Mouse (Mus musculus) intestine, embryonic 15.5 days (tissue): ENCODE results near the gene Sco2. TPM values are rescaled to one million over a fixed set of nuclear protein-coding genes. Genes with fewer than 3 reads are reported as not detected.

Source experiments
- ATAC-seq: fragments of 200-750 bp; cut with Nextera tagmentation; 2 replicates; pipeline ENCODE4 v1.8.0; 2017; ENCODE audit warnings: moderate TSS enrichment, moderate library complexity
- H3K27ac ChIP-seq: fragments of 300-500 bp; sonication (generic); 2 replicates; pipeline ENCODE4 v1.5.1; 2015; ENCODE audit warnings: mild to moderate bottlenecking, inconsistent platforms
- H3K27me3 ChIP-seq: fragments of 300-500 bp; sonication (generic); replicated peaks from 2 replicates; pipeline ENCODE4 v1.6.1; 2015; ENCODE audit warnings: inconsistent platforms
- H3K36me3 ChIP-seq: fragments of 300-500 bp; sonication (generic); 2 replicates; pipeline ENCODE4 v1.6.1; 2015; ENCODE audit warnings: inconsistent platforms
- H3K4me1 ChIP-seq: fragments of 300-500 bp; sonication (generic); replicated peaks from 2 replicates; pipeline ENCODE4 v1.6.1; 2015; ENCODE audit warnings: inconsistent platforms
- H3K4me2 ChIP-seq: fragments of 300-500 bp; sonication (generic); replicated peaks from 2 replicates; pipeline ENCODE4 v1.6.1; 2015; ENCODE audit warnings: mild to moderate bottlenecking, inconsistent platforms
- H3K4me3 ChIP-seq: fragments of 300-500 bp; sonication (generic); replicated peaks from 2 replicates; pipeline ENCODE4 v1.5.1; 2015; ENCODE audit warnings: inconsistent platforms
- H3K9ac ChIP-seq: fragments of 300-500 bp; sonication (generic); 2 replicates; pipeline ENCODE4 v1.6.1; 2015; ENCODE audit warnings: inconsistent platforms
- H3K9me3 ChIP-seq: fragments of 300-500 bp; sonication (generic); 2 replicates; pipeline ENCODE4 v1.6.1; 2016; ENCODE audit warnings: inconsistent platforms
- WGBS: fragments of 180-500 bp; shearing (Covaris S2); methylation state at CpG from one replicate; pipeline ENCODE4 v1.1.7; 2015; 5-methylcytosine and 5-hydroxymethylcytosine counted together
- polyA plus RNA-seq: library from polyadenylated mRNA; unstranded; fragments of >200 nt; fragmentation: Nextera tagmentation; extraction: Ambion mirVana; gene quantifications from 2 replicates; pipeline ENCODE4 v1.2.1, GENCODE M21; 2015

Gene Sco2
- polyA plus RNA-seq, 1 experiment from 2014 or later: 10.4 TPM

- Histone ChIP-seq H3K4me1 (peaks cover 25% of the 10 kb centered on the region), H3K9me3 (no peaks in the 10 kb centered on the region), H3K36me3 (no peaks in the 10 kb centered on the region), H3K4me2 (peak overlapping the region; percentile 78), H3K27ac (no peak overlapping the region), H3K9ac (peak overlapping the region; percentile 24; the same call in 1 of the 2 replicates), H3K27me3 (peaks cover 39% of the 10 kb centered on the region), H3K4me3 (peak overlapping the region; percentile 36)
- 11% methylated on average over 10 of the region's 10 CpGs for WGBS
- ATAC-seq: no peak
These were observed 5.8 kb upstream of the Sco2 start for GRCm38 (mm10) chr15:89379429-89379828.

- no peak for ATAC-seq
- Histone ChIP-seq H3K9me3 (no peaks in the 10 kb centered on the region), H3K27ac (no peak within 1 kb of the TSS), H3K36me3 (no peaks in the 10 kb centered on the region), H3K4me3 (peak within 1 kb of the TSS; percentile 36), H3K4me1 (peaks cover 27% of the 10 kb centered on the region), H3K27me3 (peaks cover 39% of the 10 kb centered on the region), H3K9ac (peak within 1 kb of the TSS; percentile 24; the same call in 1 of the 2 replicates), H3K4me2 (peak within 1 kb of the TSS; percentile 78)
- WGBS: 1% methylated on average over 33 of the region's 33 CpGs
These were observed 5.3 kb upstream of the Sco2 start, which contains the start of gene Odf3b for GRCm38 (mm10) chr15:89378831-89379401. Gene Odf3b, minus strand, starts transcription at chr15:89379282.

GRCm38 (mm10) chr15:89377938-89378828 lies 4.5 kb upstream of the Sco2 start:
- Histone ChIP-seq H3K27me3 (peaks cover 39% of the 10 kb centered on the region), H3K36me3 (no peaks in the 10 kb centered on the region), H3K9me3 (no peaks in the 10 kb centered on the region), H3K4me2 (peak overlapping the region; percentile 78), H3K9ac (peak overlapping the region; percentile 24; the same call in 1 of the 2 replicates), H3K4me1 (peaks cover 29% of the 10 kb centered on the region), H3K27ac (no peak overlapping the region), H3K4me3 (peak overlapping the region; percentile 36)
- WGBS: 12% methylated on average over 46 of the region's 46 CpGs
- ATAC-seq: no peak

- Histone ChIP-seq H3K9ac (no peak overlapping the region), H3K9me3 (no peaks in the 10 kb centered on the region), H3K27ac (no peak overlapping the region), H3K4me1 (peaks cover 37% of the 10 kb centered on the region), H3K4me2 (peak overlapping the region; percentile 34), H3K4me3 (no peak overlapping the region; the same call in 1 of the 2 replicates), H3K27me3 (peaks cover 35% of the 10 kb centered on the region), H3K36me3 (peaks cover 1% of the 10 kb centered on the region; the same call in 1 of the 2 replicates)
- ATAC-seq: no peak
- WGBS: 5% methylated on average over 18 of the region's 18 CpGs
These were observed 3.7 kb upstream of the Sco2 start for GRCm38 (mm10) chr15:89377362-89377761.

GRCm38 (mm10) chr15:89376957-89377356 lies 3.3 kb upstream of the Sco2 start, which contains the start of gene Tymp:
Gene Tymp, minus strand, starts transcription at chr15:89377039.
- no peaks in the 10 kb centered on the region for H3K9me3 ChIP-seq
- H3K27ac ChIP-seq: no peak within 1 kb of the TSS
- H3K4me2 ChIP-seq: peak within 1 kb of the TSS; percentile 34
- H3K27me3 ChIP-seq: peaks cover 35% of the 10 kb centered on the region
- H3K4me3 ChIP-seq: peak within 1 kb of the TSS; percentile 36; the same call in 1 of the 2 replicates
- H3K9ac ChIP-seq: no peak within 1 kb of the TSS
- WGBS: 23% methylated on average over 16 of the region's 16 CpGs
- peaks cover 37% of the 10 kb centered on the region for H3K4me1 ChIP-seq
- H3K36me3 ChIP-seq: peaks cover 6% of the 10 kb centered on the region
- no peak for ATAC-seq

GRCm38 (mm10) chr15:89376040-89376439 lies 2.4 kb upstream of the Sco2 start:
- peaks cover 15% of the 10 kb centered on the region for H3K36me3 ChIP-seq
- H3K9me3 ChIP-seq: no peaks in the 10 kb centered on the region
- H3K4me1 ChIP-seq: peaks cover 37% of the 10 kb centered on the region
- no peak for ATAC-seq
- H3K9ac ChIP-seq: no peak overlapping the region
- H3K4me2 ChIP-seq: no peak overlapping the region
- H3K4me3 ChIP-seq: no peak overlapping the region
- no peak overlapping the region for H3K27ac ChIP-seq
- peaks cover 35% of the 10 kb centered on the region for H3K27me3 ChIP-seq
- 81% methylated on average over 7 of the region's 7 CpGs for WGBS

- Histone ChIP-seq H3K4me1 (peaks cover 37% of the 10 kb centered on the region), H3K4me2 (peak overlapping the region; percentile 86; the same call in 1 of the 2 replicates), H3K9ac (peak overlapping the region; percentile 80; the same call in 1 of the 2 replicates), H3K9me3 (no peaks in the 10 kb centered on the region), H3K27me3 (peaks cover 35% of the 10 kb centered on the region), H3K36me3 (peaks cover 24% of the 10 kb centered on the region), H3K27ac (no peak overlapping the region), H3K4me3 (no peak overlapping the region)
- WGBS: 92% methylated on average over 17 of the region's 17 CpGs
- ATAC-seq: no peak
These were observed 1.3 kb upstream of the Sco2 start for GRCm38 (mm10) chr15:89374801-89375534.

GRCm38 (mm10) chr15:89374340-89374739 lies 694 bp upstream of the Sco2 start:
- H3K9me3 ChIP-seq: no peaks in the 10 kb centered on the region
- peaks cover 30% of the 10 kb centered on the region for H3K36me3 ChIP-seq
- peaks cover 34% of the 10 kb centered on the region for H3K4me1 ChIP-seq
- WGBS: 52% methylated on average over 9 of the region's 9 CpGs
- peak overlapping the region; percentile 80 for H3K9ac ChIP-seq
- peaks cover 32% of the 10 kb centered on the region for H3K27me3 ChIP-seq
- no peak for ATAC-seq
- H3K4me3 ChIP-seq: peak overlapping the region; percentile 75
- peak overlapping the region; percentile 86 for H3K4me2 ChIP-seq
- H3K27ac ChIP-seq: peak overlapping the region; percentile 93

GRCm38 (mm10) chr15:89373027-89373761 lies 452 bp downstream of the Sco2 start:
- Histone ChIP-seq H3K9ac (peak overlapping the region; percentile 80), H3K27me3 (peaks cover 21% of the 10 kb centered on the region), H3K4me2 (peak overlapping the region; percentile 86), H3K4me3 (peak overlapping the region; percentile 75), H3K9me3 (no peaks in the 10 kb centered on the region), H3K36me3 (peaks cover 41% of the 10 kb centered on the region), H3K4me1 (peaks cover 23% of the 10 kb centered on the region), H3K27ac (peak overlapping the region; percentile 93)
- whole genome bisulfite sequencing: under 1% methylated on average over 35 of the region's 35 CpGs
- ATAC-seq: peak; percentile 88

- H3K4me2 ChIP-seq: peak overlapping the region; percentile 86
- H3K4me3 ChIP-seq: peak overlapping the region; percentile 75; the same call in 1 of the 2 replicates
- 80% methylated on average over 7 of the region's 7 CpGs for WGBS
- H3K36me3 ChIP-seq: peaks cover 48% of the 10 kb centered on the region
- no peak for ATAC-seq
- H3K27ac ChIP-seq: no peak overlapping the region
- H3K4me1 ChIP-seq: peaks cover 18% of the 10 kb centered on the region
- no peaks in the 10 kb centered on the region for H3K9me3 ChIP-seq
- peaks cover 14% of the 10 kb centered on the region for H3K27me3 ChIP-seq
- H3K9ac ChIP-seq: peak overlapping the region; percentile 80
These were observed 1.1 kb downstream of the Sco2 start for GRCm38 (mm10) chr15:89372536-89372935.

GRCm38 (mm10) chr15:89372068-89372467 lies 1.6 kb downstream of the Sco2 start:
- Histone ChIP-seq H3K27ac (no peak overlapping the region), H3K36me3 (peaks cover 51% of the 10 kb centered on the region)

More at GRCm38 (mm10) chr15:89372068-89372467, 1.6 kb downstream of the Sco2 start:
- H3K9me3 ChIP-seq: no peaks in the 10 kb centered on the region
- 87% methylated on average over 13 of the region's 13 CpGs for WGBS
- H3K4me2 ChIP-seq: no peak overlapping the region
- ATAC-seq: no peak
- no peak overlapping the region for H3K9ac ChIP-seq
- peaks cover 9% of the 10 kb centered on the region; the same call in 1 of the 2 replicates for H3K27me3 ChIP-seq
- H3K4me1 ChIP-seq: peaks cover 13% of the 10 kb centered on the region
- H3K4me3 ChIP-seq: no peak overlapping the region
